Mouse (Mus musculus) cerebellum, postnatal 36 days (tissue): Measurements from ENCODE around the gene Psmd4.
"Not testable (repeated sequence)": the region's sequence is repeated elsewhere in the genome, so short reads cannot be mapped to it uniquely, and the experiment has no call there.

Source experiments
- DNase-seq, 2 experiments: peaks; one replicate each; pipeline ENCODE4 v3.0.0; 2021 to 2022; ENCODE audit warnings: mixed read lengths in 2 of 2

Psmd4 gene

DNA sequence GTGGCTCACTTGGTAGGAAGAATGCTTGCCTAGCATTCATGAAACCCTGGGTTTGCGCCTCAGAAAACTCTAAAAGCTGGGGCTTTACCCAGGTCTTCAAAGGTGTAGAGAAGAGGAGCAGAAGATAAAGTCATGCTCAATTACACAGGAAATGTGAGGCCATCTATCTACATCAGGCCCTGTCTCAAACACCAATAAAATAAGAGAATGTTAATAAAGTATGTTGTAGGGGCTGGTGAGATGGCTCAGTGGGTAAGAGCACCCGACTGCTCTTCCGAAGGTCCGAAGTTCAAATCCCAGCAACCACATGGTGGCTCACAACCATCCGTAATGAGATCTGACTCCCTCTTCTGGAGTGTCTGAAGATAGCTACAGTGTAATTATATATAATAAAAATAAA is 21.5 kb downstream of the Psmd4 start:
- not testable (repeated sequence) for DNase-seq

DNA sequence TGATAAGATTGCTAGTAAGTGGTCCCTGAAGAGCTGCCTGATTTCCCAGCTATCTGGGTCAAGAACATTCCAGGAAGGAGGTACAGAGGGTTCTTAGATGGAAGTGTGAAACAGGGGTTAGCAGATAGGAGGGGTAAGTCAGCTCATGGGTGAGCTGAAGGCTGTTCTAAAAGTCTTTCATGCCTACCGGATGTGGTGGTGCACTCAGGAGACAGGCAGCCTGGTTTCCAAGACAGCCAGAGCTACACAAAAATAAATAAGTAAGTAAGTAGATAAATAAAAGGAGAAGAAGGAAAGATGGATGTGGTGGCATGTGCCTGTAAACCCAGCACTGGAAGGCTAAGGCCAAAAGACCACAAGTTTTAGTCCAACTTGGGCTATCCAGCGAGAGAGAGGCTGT is 23.7 kb downstream of the Psmd4 start:
- DNase-seq, result no peak

DNA sequence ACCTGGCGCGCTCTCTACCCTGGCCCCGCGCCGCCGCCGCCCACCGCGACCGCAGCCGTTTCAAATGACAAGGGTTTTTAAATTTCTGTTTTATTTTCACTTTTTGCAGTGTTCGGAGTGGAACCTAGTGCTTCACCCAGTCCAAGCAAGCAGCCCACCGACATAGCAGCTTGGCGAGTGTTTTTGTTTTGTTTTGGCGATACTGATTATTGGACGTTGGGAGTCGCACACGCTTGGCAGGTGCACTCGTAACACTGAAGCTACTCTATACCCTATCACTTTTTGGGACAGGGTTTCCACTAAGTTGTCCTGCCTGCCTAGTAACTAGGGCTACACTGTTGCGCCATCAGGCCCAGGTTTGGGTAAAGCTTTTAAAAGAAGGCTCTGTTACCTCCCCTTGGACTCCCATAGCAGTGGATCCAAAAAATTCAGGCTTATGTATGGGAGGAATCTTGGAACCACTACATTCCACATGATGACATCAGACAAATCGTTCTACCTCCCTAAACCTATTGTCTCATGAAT is 25.8 kb downstream of the Psmd4 start:
- no peak for DNase-seq

DNA sequence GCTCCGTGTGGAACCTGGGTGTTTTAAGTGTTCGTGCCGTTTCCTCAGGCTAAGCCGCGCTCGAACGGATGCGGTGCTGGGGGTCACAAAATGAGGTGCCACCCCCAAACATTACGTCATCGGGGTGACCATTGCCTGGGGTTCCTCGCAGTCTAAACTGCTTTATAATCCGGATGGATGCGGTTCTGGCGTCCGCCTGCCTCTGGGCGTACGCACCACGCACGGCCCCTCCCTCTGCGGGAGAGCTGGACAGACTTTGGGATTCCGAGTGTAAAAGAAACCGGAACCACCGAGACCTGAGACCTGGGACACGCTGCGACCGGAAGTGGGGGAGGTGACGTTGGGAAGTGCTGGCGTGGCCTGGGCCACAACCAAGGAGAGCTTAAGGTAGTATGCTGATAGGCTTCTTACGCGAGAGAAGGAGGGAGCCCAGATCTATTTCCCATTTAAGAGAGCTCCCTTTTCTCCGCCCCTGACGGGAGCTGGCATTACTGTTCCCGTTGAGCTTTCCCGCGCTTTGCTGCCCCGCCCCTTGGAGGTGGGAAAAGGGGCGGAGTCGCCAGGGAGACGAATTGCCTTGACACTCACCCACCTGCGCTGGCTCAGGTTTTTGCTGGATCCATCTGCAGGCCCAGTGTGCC is 26.4 kb downstream of the Psmd4 start:
- DNase-seq, result peak; percentile 95 to 96

DNA sequence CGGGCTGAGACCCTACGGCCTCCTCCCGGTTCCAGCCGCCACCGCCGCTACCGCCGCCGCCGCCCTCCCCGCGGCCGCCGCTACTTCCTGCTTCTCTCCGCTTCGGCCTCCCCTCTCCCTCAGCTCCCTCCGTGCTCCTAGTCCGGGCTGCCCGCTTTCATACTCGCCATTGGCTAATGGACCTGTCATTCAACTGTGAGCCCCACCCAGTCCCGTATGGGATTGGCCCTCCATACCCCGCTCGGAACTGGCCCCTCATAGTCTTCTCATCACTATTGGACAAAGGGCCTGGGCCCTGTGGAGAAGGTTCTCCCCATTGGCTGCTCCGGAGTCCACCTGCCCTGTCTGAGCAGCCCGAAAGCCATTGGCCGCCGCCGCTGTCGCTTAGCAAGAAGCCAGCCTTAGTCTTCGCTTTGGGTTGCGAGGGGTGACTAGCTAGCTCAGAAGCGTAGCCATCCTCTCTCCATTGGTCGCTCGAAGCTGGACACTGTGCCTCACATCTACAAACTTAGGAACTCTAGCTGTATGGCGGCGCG is 27.0 kb downstream of the Psmd4 start, which contains the start of gene Zfp687:
Gene Zfp687 (minus strand): TSS at position 112 of the 536 bp plus-strand sequence.
- DNase-seq, result peak; percentile 99 to 100

DNA sequence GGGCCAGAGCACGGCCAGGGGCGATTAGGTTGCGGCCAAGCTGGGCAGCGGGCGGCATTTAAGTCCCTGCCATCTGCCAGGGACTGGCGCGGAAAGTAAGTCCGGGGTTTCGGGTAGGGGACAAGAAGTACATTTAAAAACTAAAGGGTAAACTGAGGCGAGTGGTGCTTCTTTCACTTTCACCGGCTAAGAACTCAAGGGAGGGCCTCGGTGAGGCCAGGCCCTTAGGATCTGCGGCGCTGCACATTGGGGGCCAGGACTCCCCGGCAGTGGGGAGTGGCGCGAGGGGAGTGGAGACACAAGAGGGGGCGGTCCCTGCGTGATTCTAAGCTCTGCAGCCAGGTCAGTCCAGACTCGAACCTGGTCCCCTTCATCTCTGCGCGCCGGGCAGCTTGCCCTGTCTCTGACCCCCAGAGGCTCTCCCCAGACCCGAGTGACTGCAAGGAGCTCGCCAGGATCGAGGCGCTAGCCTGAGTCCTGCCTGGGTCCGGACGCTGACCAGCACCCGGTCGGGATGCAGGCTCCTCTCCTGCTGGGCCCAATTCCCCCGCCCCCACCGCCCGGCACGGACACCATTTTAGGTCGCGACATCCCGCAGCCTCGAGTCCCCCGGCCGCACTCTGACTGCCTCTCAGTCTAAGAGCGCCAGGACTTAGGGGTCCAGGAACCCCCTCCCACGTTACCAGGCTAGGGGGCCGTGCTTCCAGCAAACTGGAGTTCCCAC is 27.8 kb downstream of the Psmd4 start:
- peak; percentile 57 to 58 for DNase-seq

DNA sequence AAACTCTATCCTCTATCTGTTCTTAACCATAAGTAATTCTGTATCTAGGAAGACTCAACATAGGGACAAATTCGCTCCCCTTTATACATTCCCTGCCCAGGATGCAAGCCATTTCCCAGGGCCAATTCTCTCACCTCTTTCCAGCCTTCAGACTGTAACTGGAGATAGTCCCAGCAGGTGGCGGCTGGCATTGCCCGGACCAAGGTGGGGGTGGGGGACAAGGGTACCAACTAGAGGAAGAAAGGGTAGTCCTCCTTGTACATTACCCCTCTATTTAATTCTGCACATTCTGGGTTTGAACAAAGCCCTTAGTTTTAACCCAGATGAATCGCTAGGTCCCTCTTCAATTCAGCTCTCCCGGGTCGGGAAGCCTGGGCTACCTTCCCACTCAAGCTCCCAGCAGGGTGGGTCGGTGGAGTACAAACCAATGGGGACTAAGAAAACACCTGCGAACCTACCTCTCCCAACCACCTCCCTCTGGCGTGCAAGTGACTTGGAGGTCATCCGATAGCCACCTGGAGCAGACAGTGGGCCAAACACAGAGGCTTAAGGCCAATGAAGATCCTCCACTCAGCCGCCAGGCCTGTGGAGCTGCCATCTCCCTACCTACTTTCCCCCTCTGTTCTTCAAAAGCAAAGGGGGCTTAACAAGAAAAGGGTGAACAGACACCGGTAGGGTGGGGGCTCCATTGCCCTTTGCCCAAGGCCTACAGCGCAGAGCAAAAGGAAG is 28.6 kb downstream of the Psmd4 start:
- DNase-seq, result peak; percentile 67 to 69

DNA sequence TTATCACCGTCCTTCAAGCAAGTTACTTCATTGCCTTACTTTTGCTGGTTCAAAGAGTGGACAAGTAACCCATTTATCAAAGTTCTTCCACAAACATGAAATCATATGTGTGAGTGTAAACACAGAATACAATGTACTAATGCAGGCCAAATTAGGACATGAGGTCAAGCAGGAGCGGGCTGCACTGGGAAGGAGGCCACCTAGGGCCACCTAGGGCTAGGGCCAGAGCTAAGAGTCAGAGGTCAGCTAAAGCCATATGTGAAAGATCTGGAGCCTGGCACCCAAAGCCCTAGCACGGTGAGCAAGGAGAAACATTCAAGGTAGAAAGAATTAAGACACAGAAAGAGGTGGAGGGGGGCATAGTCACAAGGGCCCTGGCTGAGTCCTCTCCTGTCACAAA is 29.4 kb downstream of the Psmd4 start:
- DNase-seq, result no peak

DNA sequence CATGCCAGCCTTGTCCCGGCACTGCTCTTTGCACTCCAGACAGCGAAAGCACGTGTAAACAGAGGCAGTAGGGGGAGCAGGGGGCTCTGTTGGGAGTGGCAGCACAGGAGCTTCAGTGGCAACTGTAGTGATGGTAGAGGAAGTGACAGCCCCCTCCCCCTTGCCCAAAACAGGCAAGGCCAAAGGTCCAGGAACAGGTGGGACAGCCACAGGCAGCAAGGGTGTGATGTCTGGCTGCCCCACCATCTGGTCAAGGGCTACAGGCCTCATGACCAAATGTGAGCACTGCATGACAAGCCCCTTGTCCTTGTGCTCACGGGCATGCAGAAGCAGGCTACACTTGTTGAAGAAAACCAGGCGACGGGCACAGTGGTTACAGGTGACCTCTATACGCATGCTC is 32.0 kb downstream of the Psmd4 start:
- no peak for DNase-seq

DNA sequence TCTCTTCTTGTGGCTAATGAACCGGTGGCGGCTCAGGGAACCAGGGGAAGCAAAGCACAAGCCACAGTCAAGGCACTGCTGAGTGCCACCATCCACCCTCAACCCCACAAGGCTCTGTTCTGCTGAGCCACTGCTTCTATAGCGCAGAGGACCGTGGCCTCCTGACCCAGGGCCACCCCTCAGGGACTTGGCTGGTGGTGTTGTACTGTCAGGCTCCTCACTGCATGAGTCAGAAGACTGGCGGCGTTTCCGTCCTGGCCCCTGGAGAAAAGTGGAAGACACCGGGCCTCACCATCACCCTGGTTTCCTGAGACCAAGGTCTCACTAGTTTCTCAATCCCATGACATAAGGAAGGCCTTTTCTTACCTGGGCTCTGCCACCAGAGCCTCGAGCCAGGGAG is 34.7 kb downstream of the Psmd4 start:
- no peak for DNase-seq

DNA sequence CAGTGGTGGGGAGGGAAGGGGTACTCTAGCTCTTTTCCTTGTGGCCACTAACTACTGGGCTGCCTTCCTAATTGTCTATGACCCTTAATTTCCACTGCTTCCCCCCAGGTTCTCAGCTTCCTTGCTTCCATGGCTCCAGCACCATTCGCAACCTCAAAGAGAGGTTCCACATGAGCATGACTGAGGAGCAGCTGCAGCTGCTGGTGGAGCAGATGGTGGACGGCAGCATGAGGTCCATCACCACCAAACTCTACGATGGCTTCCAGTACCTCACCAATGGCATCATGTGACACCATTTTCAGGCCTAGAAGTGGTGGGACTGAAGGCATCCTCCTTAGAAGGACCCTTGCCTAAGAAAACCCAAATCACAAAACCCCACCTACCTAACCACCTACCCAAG is 36.8 kb downstream of the Psmd4 start:
- DNase-seq, result no peak

DNA sequence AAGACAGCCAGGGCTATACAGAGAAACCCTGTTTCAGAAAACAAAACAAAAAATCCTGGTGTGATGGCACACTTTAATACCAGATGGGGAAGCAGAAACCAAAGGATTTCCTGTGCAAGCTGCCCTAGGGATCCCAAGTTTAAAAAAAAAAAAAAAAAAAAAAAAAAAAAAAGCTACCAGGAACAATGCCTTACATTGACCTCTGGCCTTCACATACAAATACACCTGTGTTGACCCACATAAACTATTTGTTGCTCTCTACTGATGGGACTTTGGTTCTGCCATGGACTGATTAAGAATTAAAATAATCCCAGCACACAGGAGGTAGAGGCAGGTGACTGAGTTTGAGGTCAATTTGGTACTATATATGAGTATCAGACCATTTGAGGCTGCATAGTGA is 39.1 kb downstream of the Psmd4 start:
- no peak for DNase-seq

DNA sequence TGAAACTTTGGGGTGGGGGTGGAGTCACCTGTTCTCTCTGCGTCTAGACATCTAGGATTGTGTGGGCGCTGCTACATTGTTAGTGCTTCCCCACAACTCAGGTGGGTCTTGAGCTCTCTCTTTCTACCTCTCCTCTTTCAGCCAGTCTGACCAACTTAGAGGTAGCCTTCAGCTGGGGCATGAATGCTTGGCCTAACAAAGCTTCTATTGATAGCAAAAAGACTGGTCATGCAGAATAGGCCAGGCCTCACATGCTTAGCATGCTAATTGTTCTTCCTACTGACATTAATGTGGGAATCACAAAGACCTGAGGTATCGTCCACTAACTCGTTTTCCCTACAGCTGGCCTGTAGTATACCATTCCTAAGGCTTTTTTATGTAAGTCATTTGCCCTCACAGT is 39.8 kb downstream of the Psmd4 start:
- DNase-seq, result no peak

DNA sequence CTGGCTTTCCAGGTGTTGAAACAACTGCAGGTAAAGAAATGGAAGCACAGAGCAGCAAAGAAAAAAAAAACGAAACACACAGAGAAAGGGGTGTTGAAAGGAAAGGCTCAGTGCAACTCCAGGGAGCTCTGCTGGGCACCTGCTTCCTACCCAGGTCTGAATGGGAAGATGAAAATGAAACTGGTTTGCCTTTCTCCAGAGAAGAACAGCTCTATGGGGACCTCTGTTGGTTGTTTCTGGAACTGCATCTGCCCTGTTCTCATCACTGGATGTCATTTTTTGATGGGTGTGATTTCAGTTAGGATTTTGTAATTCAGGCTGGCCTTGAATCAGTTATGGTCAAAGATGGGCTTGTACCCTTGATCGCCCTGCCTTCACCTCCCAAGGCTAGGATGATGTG is 45.5 kb downstream of the Psmd4 start:
- DNase-seq, result peak; percentile 82 to 92

DNA sequence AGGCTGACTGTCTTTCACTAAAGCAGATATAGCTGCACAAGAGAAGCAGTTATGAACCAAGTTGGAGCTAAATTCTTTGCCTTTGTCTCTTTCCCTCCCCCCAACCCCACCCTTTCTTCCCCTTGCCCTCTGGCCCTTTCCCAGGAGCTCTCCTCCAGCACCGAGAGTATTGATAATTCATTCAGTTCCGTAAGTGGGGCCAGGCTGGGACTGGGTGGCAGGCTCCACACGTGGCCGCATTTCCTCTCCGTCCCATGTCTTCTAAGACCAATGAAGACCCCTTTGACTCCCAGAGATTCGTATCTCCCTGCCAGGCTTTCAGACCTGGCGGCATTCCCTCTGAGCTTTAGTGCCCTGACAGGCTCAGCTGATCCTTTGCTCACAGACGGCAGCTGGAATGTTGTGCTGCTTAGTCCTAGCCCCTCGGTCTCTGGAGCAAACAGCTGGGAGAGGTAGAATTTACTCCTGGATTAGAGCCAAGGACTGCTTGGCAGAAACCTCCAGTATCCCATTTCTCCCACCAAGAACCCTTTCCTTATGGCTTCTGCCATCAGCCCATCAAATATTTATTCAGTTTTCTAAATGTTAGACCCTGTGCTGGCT is 53.2 kb downstream of the Psmd4 start:
- no peak for DNase-seq

DNA sequence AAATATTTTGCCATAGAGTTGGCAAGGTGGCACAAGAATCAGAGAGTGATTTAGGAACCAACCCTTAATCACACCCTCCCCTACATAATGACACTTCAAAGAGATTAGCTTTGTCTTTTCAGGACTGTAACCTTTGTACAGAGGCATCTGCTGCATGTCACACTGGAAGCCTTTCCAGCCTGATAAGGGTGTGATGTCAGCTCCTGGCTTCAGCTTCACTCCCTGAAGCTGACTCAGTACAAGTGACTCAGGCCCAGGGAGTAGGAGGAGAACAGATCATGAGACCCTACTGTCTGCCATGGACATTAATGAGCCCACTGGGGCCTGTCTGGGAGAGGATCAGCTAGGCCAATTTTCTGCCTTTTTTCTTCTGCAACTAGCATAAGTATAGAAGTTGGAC is 54.8 kb downstream of the Psmd4 start:
- DNase-seq, result no peak

DNA sequence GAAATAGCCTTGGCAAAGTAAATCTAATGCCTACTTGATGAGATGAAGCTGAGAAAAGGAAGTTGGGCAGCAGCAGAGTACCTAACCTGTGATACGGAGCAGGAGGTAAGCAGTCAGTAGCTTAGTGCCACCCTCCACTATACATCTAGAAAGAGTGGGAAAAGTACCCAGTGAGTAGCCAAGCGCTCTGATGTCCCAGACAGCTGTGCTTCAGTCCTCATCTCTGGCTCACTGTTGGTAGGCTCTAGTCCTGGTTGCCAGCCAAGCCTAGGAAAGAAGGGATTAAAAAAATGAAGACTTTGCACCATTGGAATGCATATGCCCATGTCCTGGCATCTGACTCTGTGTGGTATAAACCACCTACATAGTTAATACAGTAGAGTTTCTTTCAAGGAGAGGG is 56.9 kb downstream of the Psmd4 start:
- no peak for DNase-seq

DNA sequence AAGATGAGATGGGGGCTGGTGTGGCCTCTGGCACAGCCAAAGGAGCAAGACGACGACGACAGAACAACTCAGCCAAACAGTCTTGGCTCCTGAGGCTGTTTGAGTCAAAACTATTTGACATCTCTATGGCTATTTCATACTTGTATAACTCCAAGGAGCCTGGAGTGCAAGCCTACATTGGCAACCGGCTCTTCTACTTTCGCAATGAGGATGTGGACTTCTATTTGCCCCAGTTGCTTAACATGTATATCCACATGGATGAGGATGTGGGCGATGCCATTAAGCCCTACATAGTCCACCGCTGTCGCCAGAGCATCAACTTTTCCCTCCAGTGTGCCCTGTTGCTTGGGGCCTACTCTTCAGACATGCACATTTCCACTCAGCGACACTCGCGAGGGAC is 58.1 kb downstream of the Psmd4 start:
- no peak for DNase-seq
